Mouse (Mus musculus) kidney, postnatal 10 days (tissue): ENCODE measurements at regions not wholly inside any gene's neighbourhood (a gene's known extent, or its start where the extent isn't known, plus 50 kb on each side); places are given as distances from the start of the nearest gene placed in this dataset.

Source experiments
- DNase-seq: peaks from one replicate; pipeline ENCODE4 v3.0.0; 2021; ENCODE audit warnings: mixed read lengths

- peak; percentile 9 for DNase-seq
These were observed 160.5 kb upstream of the Sox9 start for GRCm38 (mm10) chr11:112621385-112622120.

GRCm38 (mm10) chr11:112649298-112649697 lies 132.7 kb upstream of the Sox9 start:
- DNase-seq, result no peak

DNA sequence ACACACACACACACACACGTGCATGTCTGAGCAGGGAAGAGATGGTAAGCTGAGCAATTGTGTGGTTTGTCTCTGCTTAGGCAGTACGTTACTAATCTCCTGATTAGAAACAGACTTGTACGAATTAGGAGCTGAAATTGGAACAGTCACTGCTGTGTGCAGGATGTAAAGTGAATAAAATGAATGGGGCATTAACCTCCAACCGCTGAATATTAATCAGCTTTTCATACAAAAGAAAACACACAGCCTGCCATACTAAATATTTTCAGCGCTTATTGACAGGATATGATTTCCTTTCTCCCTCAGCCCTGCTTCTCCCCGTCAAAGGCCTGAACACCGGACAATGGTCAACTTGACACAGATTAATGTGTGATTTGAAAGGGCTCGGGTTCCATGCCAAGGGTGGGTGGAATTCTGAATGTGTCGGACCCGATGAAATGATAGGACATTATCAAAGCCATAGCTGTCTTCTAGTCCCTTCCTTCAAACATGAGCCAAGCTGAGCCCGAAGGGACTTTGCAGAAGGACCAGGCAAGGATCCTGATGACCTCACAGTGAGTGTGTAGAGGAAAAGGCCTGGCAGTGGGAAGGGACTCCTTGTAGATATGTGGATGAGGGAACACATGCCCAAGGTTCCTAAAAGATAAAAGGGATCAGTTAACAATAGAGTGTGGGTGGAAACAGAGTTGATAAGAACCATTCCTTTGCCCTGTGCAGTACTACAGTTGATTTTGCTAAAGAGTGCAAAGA lies 124.4 kb upstream of the Sox9 start:
- DNase-seq, result no peak

- no peak for DNase-seq
These were observed 122.1 kb upstream of the Sox9 start for GRCm38 (mm10) chr11:112659911-112660310.

DNA sequence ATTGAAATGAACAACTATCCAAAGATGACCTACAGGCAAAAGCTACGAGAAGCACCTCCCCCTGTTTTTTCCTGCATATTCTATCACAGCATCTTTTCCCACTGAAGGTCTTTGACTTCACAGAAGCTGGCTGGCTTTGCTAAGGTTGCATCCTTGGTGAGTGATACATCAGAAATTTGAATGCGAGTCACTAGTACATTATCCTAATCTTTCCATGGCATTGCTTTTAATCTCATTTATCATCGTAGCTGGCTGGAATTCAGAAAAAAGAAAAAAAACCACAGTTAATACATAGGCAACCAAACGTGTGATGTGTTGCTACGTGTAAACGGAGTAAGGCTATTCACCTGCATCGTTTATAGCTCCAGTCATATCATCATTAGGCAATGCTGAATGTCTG lies 120.6 kb upstream of the Sox9 start:
- no peak for DNase-seq

GRCm38 (mm10) chr11:112667311-112667710 lies 114.7 kb upstream of the Sox9 start:
- no peak for DNase-seq

- DNase-seq, result no peak
These were observed 109.9 kb upstream of the Sox9 start for GRCm38 (mm10) chr11:112672086-112672485.

- DNase-seq, result no peak
These were observed 92.0 kb upstream of the Sox9 start for GRCm38 (mm10) chr11:112690047-112690446.

DNA sequence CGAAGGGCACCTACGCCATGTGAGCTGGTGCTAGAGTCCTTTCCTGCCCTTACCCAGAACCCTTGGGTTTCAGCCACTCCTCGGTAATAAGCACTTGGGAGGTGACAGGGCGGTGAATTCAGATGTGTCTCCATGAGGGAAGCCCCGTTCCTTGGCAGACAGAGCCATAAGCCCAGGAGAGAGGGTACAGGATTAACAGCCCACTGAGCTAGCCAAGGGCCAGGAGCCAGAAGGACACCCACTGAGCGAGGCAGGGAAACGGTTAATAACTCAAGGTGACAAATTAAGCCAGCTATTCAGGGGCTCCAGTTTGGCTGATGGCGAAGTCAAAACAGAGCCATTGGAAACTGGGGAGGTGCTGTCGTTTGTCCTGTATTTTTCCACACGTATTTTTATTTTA lies 75.9 kb upstream of the Sox9 start:
- no peak for DNase-seq

DNA sequence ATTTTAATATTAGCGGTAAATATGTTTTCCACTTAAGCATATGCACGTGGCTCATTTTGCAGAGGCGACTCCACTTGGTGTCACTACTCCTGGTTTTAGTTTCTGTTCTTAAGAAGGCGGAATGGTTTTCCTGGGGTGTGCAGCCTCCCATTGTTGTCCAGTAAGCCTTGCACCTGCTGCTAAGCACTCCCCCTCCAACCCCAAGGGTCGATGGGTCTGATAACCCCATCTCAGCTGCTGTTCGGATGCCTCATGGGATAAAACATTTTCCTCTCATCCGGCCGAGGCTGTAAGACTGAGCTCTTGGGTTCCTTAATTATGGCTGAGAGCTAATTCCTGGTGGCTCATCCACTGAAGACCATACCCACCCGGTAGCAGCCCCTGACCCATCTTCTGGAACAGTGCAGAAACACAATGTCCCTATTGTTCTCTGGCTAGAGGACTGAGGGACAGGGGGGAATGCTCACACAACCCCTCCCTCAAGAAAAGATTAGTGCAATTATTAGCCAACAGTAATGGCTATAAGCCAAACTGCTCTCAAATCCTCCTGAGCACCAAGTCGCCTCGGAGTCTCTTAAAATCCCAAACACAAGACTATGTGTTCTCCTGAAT lies 73.8 kb upstream of the Sox9 start:
- DNase-seq, result no peak

DNA sequence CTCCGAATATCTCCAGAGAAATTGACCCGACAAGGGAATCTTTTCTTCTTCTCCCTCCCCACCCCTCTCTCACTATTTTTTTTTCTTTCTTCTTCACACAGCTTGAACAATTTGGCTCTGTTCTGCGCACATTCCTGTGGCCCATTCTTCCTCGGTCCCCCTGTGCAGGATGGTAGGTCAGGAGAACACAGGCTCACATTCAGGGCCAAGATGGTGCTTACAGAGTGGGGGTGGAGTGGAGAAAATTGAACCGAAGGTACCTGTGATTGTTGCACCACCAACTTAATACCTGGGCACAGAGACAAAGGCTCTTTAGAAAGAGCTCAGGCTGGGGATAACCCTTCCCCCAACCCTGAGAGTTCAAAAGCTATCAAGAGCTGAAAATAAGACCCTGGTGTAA lies 70.4 kb upstream of the Sox9 start:
- no peak for DNase-seq

GRCm38 (mm10) chr11:112718547-112718946 lies 63.5 kb upstream of the Sox9 start:
- DNase-seq, result no peak

- no peak for DNase-seq
These were observed 61.4 kb upstream of the Sox9 start for GRCm38 (mm10) chr11:112720652-112721051.

GRCm38 (mm10) chr11:112722936-112723335 lies 59.1 kb upstream of the Sox9 start:
- DNase-seq, result no peak

- no peak for DNase-seq
These were observed 53.7 kb upstream of the Sox9 start for GRCm38 (mm10) chr11:112728154-112728952.
